Mouse (Mus musculus) kidney, adult 18-20 months (tissue): ENCODE data around the gene Chn1.

Experiments
- DNase-seq: peaks from one replicate; pipeline ENCODE4 v3.0.0; 2021

The Chn1 gene

DNA sequence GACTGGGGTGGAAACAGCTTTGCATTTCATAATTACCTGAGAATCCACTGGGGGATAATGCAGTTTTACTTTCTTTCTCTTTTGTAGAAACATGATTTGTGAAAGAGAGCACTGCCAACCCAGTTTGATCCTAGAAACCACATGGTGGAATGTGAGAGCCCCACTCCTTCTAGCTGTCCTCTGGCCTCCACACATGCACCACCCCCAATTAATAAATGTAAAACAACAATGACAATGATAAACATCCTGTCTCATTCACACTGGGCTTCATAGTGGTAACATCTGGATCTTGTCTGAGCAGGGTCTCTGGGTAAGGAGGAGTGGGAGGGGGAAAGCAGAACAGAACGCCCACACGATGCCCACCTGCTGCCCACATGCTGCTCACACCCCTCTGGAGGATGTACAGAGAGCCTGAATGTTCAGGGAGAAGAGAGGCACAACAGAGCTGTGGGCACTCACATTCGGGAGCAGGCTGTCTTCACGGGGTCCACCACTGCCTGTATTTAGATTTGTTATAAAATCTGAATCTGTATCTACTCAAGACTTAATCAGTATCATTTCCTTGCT is 156.6 kb downstream of the Chn1 start:
- no peak for DNase-seq

DNA sequence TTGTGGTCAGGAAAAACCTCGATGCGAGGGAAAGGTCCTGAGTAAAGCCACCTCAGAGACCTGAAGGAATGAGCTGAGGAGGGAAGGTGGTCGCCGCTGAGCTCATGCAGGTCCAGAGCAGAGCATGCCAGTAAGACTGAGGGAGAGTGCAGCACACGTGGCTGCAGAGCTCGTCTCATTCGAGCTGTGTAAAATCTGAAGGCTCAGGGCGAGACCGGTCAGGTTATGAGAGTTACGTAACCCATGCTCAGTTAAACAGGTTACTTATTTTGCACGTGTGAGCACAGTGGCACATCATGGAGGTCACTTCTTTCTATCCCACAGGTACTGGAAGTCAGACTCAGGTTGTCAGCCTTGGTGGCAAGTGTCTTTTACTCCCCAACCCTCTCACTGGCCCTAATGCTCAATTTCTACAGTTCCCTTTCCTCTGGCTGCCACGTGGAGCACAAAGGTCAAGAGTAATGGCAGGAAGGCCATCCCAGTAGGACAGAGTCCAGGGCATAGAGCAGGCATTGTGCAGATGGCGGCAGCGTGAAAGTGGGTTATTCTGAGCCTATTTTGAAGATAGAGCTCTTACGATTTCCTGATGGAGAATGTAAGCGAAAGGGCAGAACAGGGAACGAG is 158.6 kb downstream of the Chn1 start:
- peak; percentile 71 for DNase-seq

DNA sequence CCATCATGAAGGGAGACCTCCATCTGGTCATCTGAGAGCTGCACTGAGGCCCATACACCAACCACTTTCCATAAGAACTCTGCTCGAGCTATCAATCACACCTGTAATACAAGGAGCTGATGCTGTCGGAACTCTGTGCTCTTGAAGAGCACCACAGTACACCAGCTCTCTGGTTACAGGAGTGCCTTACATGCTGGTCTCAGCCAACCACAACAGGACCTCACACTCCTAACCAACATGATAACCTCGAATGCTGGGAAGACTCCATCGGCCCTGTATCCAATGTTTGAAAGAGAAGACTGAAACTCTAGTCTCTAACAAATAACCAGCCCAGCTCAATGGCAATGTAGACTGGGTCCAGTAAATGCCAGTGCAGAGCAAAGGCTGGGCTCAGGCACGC is 159.7 kb downstream of the Chn1 start:
- DNase-seq = no peak

DNA sequence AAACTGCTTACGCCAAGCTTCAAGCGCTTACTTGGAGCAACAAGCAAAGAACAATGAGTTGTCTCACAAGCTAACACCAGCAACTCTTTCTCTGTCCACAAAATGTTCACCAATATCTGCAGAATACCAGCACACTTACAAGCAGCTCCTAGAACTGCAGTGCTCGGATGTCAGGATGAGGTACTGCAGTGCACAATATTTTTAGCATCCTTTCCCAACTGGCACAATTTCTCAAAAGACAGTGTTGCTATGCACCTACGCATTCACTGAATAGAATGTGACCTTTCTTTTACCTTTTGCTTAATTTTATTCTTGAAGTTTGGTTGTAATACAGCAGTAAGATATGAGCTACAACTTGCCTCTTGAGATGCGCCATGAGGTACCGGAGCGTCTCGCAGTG is 160.8 kb downstream of the Chn1 start:
- no peak for DNase-seq

DNA sequence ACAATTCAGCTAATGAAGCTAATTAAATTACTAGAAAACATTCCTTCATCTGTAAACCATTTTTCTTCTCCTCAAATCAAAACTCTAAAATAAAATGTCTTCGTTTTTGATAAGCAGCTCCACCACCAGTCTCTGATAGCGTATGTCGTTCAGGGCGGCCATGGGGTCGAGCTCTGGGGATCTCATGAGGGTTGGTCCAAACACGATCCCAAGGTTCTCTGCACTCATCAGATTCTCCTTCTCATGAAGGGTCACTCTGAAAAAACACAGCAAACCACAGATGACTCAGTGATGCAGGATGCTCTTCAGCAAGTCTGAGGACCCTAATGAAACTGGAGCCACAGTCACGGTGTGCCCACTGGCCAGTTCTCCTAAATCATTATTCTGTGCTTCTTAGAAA is 162.2 kb downstream of the Chn1 start:
- no peak for DNase-seq

DNA sequence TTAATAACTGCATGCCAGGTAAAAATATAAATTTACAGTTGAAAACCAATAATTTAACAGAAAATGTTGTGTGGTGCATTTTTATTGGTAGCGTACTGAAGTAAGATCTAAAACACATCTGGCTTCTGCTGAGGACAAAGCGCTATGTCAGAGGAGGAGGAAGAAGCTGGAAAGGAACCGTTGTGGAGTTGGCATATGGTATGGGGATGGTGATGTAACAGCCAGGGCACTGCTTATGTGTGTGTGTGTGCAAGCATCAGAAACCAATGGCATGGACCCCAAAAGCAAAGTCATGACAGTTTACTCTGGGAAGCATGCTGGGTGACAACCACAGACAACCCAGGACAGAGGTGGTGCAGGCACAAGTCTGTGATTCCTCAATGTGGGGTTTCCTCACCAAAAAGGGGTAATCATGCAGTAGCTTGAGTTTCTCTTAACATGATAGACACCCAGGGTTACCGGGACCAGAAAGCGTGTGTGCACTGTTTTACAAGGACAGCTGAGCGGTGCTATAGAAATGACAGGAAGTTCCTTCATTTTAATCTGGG is 162.7 kb downstream of the Chn1 start:
- DNase-seq = no peak

DNA sequence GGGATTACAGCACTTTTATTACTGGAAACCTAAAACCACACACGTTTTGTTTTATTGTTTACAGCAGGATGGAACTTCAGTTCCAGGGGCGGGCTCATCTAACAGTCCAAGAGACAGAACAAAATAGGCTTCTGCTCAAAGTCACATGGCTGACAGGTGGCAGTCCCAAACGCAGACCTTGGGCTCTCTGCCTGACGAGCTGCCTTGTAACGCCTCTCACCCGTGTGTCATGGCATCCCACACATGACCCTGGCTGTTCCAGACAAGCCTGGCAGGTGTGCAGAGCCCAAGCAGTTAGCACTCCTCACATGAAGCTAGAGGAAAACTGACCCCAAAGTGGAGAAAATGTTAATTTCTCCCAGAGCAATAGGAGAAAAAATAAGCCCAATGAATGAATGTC is 163.3 kb downstream of the Chn1 start:
- DNase-seq = no peak

DNA sequence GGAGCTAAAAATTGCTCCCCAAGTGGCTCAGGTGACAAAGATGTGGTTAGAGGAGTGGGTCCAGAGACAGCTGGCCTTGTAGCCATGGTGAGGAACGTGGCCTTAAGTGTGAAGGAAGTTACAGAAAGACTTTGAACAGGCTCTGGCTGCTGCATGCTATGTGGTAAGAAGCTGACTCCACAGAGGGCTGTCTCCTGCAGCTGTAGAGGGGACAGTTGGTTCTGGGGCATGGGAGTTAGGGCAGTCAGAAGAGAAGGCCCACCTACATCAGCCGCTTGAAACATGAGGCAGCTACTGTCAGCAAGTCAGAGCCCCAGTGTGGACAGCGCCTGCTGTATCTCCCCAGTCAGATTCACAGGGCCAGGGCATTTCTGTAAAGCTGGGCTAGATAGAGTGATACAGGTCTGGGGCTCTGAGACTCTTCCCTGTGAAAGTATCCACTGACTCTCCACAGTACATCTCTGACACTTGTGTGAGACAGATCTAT is 165.4 kb downstream of the Chn1 start:
- DNase-seq = no peak

DNA sequence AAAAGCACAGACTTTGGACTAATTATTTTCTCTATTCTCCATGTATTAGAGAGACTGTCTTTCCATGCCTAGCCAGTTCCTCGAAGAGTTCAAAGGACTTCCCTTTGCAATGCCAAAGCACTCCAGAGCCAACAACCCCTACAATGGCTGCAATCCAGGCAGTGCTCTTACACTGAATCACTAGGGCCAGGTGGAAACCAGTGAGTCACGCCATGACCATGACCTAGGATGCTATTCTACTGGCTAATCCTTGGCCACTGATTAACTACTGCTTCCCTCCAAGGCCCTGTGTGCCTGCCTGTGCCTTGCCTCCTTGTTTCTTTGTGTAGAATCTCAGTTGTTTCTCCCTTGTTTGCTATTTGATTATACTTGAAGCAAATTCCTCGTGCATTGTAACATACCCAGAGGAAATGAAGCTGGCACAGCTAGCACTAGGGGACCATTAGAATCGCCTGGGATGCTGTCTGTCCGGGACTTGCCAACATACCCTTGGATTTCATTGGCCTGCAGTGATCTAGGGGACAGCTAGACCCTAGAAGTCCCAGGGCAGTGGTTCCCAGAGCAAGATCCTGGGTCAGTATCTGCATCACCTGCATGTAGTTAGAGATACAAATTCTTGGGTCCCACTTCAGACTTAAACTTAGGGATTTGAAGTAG is 166.0 kb downstream of the Chn1 start:
- peak; percentile 58 for DNase-seq

DNA sequence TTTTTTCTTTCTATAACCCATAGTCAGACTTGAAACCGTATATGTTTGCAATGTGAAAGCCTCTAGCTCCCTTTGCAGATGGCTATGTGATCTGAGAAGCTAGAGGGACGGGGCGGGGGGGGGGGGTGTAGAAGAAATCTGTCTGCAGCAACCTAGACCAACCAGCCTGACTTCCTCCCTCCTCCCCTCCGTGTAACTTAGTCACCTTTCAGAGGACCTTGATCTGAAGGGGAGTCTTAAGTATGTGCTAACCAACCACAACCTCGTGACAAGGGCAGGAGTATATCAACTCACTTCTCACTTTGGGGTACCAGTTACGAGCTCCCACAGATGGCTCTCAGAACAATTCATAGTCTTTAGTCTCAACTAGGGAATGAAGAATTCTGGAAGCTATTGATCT is 166.8 kb downstream of the Chn1 start:
- DNase-seq = no peak

DNA sequence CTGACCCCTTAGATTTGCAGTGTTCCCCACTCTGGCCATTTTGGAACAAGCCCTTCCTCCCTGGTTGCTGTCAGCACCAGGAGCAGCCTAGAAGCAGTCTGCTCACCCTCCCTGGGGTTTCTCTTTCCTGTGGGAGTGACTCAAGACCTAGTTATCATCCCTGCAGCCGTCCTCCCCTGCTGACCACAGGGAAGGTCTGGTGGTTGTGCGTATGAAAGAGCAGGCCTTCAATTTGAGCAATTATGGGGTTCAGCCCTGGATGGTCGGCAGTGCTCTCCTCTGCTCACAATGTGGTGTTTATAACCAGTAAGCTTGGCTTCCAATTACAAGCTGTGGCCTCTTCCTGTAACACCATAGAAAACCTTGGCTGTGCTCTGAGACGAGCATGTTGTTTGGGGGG is 167.5 kb downstream of the Chn1 start:
- no peak for DNase-seq

DNA sequence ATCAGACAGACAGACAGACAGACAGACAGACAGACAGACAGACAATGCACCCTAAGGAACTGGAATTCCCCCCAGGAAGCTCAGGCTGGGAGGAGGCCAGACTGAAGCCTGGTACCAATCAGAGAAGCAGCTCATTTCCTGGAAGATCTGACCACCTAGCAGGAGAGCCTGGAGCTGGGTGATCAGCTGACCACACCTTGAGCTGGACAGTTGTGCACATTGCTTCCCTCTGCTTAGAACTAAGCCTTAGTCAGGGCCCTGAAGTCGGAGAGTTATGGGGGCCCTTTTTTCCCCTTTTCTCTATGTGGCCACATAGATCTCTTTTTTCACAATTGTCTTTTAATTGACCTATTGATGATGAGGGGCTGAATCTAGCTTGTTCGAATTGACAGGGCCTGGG is 168.0 kb downstream of the Chn1 start:
- no peak for DNase-seq

DNA sequence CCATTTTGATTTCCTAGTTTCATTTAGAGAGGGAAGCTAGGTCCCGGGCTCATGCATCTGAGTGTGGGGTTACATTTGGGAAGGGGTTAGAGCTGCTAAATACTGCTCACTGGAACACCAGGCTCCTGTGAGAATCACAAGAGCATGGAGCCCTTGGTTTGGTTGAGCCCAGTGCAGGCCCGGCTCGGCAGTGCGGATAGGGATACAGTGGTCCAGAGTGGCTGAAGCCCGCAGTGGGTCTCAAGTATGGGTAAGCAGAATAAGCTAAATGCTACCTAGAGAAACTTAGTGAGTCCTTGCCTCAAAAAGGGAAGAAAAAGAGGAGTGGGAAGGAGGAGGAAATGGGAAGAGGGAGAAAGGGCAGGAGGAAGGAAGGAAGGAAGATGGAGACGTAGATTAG is 168.5 kb downstream of the Chn1 start:
- DNase-seq = no peak

DNA sequence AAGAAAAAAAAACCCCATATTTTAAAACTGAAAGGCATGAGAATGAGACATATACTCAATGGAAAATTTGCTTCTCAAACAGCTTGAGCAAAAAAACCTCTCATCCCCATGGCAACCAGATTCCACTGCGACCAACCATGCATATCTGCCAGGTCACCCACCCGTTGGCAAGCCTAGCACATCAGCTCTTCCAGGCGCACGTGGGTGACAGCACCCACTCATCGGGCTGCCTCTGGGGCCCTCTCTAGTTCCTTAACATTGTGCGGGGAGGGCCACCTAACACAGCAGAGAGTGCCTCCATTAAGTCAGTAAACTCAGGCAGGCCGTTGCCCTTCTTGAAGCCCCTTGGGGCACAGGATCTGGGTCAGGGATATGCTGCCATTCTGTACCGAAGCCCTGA is 170.1 kb downstream of the Chn1 start:
- DNase-seq = peak; percentile 43

DNA sequence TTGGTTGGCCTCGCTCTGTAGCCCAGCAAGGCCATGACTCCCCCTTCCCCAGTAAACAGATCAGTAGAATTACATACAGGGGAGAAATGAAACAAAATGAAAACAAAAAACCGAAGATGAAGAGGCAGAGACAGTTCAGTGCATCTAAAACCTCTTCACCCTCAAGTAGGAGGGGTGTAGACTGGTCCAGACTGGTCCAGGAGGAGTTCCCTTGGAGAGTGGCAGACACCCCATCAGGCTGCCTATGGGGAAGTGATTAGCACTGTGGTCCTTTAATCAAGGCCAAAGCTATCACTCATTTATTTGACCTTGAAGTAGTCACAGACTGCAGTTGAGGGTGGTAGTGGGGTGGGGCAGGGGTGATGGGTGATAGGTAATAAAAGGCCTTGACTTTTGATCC is 170.6 kb downstream of the Chn1 start:
- DNase-seq = no peak

DNA sequence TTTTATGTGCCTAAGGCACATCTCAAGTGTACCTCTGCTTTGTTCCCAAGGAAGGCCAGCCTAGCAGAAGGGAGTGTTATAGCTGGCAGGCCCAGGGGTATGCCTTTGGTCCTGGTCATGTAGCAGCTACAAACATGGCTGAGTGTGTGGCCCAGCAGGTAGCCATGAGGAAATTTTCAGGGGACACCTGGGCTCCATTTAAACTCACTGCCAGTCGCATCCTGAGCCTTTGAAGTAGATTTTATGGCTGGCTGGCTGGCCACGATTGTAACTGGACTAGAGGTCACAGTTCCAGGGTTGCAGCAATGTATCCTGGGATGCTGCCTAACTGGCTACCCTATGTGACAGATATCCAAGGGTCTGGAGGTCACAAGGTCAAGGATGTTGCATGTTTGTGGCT is 174.5 kb downstream of the Chn1 start:
- DNase-seq = no peak

DNA sequence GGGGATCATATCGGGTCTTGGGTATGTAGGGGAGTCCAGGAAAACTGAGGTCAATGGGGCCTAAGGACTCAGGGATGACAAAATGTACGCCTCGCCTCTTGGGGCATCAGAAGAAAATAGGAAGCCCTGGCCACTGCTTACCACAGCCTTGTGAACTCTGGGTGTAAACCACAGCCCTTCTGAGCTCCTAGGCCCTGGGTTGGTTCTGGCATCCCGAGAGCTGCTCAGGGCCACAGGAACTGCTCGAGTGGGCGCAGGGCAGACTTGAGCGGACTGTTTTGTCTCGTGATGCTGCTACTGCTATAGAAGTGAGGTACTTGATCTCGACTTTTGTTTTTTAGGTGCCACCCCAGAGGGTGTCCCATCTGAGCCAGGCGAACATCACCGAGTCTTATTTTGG is 177.4 kb downstream of the Chn1 start:
- DNase-seq = no peak

DNA sequence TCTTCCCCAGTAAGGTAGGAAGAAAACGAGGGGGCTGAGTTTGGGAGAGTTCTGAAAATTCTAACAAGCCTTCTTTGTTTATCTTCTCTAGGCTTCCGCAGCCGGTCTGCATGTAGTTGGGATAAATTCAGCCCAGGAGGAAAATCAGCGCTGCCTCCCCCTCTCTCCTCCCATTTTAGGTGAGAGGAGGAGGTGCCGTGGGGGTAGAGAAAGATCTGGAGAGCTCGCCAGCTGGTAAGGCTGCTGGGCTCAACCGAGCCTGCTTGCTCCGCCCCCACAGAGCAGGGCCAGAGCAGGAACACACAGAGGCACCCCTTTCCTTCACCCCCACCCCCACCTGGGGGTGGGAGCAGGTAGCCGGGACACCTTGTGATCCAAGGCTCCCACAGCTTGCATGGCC is 178.4 kb downstream of the Chn1 start:
- no peak for DNase-seq

DNA sequence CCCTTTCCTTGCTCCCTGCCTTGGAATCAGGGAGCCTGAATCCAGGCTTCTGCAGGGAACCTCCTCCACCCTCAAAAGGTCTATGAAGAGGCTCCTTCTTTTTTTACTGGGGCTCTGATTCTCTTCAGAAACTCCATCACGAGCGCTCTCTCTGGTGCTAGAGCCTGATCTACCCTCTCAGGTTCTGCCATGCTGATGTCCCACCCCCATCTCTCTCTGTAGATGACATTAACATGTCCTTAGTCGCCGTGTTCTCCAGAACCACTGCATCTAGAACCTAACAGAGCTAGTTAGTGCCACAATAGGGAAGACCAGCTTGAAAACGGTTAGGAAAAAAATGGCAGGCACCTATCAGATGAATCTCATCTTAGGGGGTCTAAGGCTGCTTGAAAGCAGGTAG is 178.8 kb downstream of the Chn1 start:
- no peak for DNase-seq

DNA sequence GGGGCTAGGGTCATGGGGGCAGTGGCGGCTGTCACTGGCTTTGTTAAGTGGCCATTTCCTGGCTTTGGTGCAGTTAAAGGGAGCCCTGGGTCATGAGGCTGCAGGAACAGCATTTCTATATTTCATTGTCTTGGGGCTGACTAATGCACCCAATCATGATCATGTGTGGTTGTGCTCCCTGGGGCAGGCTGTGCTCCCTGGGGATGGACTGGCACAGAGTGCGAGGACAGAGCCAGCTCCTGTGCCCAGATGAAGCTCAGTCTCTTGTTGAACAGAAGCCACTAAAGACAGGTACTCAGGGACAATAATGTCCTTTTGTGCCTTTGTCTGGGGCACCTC is 182.1 kb downstream of the Chn1 start:
- DNase-seq = no peak

DNA sequence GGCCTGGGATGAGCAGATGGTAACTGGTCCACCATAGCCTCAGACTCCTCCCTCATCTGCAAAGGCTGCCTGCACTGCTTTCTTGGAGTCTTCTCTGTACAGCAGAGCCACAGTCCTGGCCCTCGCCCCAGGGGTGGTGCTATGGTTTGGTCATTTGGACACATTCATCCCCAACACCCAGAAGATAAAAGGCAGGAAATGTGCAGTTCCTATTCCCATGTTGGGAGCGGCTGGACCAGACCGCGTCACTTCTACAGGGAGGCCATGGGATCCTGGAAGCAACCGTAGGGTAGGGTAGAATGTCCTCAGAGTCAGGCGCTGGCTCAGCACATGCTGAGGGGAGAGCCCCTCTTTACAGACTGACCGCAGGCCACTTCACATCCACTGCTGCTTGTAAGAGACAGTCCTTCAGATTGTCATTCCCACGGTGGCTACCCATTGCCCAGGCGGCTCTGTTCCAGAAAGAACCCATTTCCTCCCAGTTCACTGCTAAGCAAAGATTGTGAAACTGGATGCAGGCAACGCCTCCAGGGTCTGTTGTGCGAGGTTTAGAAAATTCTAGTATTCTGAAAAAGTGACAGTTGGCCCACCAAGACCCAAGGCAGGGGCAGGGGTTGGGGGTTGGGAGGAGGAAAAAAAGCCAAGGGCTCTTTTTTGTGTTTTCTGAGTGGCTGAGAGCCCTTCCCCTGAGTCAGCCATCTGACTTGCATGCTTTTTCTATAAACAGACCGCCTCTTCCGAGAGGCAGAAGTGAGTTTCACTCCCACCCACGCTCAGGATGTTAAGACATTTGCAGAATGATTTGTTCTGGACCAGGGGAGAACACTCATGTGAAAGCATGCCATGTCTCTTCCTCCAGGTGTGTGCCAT is 182.7 kb downstream of the Chn1 start:
- peak; percentile 25 for DNase-seq

DNA sequence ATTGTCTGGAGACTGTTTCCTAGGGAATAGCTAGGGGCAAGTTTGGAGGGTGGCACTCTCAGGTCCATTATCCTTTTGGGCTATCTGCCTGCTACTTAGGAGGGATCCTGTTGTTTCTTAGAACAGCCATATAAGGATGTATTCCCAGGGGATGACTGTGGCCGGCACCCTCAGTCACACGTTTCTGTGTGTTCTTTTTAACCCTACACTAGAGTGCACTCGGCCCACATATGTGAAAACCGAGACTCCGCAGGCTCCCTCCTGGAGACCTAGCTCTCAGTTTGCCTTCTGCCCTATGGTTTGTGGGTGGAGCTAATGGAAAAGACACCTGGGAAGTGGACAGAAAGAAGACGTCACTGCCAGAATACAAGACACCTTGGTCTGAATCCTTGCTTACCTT is 183.9 kb downstream of the Chn1 start:
- no peak for DNase-seq

DNA sequence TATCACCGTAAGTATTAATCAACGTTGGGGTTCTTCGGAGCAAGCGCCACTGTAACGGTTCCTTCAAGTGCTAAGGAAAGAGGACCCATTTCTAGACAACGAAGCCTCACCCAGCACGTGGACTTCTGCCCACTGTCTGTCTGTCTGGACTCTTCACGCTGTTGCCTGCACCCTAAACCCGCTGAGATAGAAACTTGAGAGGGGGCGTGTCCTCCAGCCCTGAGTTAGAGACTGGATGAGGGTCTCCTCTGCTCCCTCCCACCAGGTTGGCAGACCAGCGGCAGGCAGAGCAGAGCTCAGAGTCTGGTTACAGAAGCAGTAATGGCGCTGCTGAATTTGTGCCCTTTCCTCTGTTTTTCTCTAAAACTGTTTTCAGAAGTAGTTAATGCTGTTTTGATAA is 185.0 kb downstream of the Chn1 start:
- no peak for DNase-seq

DNA sequence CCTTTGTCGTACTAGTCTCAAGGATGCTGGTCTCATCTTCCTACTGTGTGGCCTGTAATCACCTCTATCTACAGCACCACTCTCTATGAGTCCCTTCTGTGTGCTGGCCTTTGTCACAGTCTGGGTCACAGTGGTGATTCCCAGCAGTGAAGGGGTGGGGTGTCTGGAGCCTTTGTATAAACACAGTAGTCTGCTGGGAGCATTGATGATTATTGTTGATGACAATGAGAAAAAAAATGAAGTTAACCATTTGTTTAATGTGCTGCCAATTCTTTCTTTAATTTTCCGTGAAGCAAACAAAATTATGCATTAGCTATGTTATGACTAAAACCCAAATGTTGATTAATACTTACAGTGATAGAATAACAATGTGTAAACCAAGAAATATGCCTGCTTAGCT is 186.2 kb downstream of the Chn1 start:
- no peak for DNase-seq
